Mouse (Mus musculus) common myeloid progenitor, adult 5-6 weeks (primary cell): Measurements from ENCODE around the gene Epb41. TPM values are rescaled to one million over a fixed set of nuclear protein-coding genes. Genes with fewer than 3 reads are reported as not detected.

Experiments
- ATAC-seq: replicated peaks from 2 replicates; pipeline ENCODE4 v1.8.0; 2016; ENCODE audit warnings: low read depth, mild to moderate bottlenecking, moderate TSS enrichment, inconsistent platforms; ENCODE audit not compliant: poor library complexity, severe bottlenecking
- total RNA-seq: library from RNA; stranded (forward); fragments of 200-1000, 187-1606 nt; gene quantifications from 2 replicates; pipeline ENCODE4 v1.2.3, GENCODE M21; 2017

The Epb41 gene
- total RNA-seq, 1 experiment from 2014 or later = 89.1 TPM

- ATAC-seq = peak; percentile 97
Observed at GRCm38 (mm10) chr4:132048995-132049404, 26.1 kb downstream of the Epb41 start.

GRCm38 (mm10) chr4:132048011-132048991 is 26.8 kb downstream of the Epb41 start:
- ATAC-seq = no peak

GRCm38 (mm10) chr4:132043726-132044125 is 31.4 kb downstream of the Epb41 start:
- ATAC-seq = no peak

GRCm38 (mm10) chr4:132041471-132042332 is 33.4 kb downstream of the Epb41 start:
- ATAC-seq = no peak

DNA sequence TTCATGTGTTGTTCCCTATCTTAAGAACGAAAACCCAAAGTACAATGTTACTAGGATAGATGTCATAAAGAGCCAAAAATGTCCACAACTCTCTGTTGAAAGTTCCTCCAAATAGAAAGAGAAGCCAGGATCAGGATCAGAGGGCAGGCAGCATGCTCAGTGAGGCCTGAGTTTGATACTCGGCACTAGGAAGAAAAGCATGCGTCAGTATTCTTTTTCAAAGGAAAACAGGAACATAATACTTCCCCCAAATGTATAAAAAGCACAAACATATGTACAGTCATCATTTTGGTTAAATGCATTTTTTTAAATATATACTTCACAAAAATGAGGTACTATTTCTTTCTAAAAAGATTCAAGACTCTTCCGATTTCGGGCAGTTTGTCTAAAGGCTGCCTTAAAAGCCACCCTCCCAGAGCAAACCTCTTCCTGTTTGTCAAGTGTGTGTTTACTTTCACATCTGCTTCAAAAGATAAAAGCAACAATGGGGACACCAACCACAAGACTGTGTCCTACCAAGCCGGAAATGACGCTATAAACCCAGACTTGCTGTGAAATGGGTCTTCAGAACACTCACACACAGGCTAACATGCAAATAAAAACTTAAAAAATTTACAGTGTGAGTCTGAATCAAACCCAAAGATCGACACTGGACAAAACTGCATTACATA is 35.0 kb downstream of the Epb41 start:
- peak; percentile 90 for ATAC-seq

- ATAC-seq = no peak
Observed at GRCm38 (mm10) chr4:132039521-132039920, 35.6 kb downstream of the Epb41 start.

DNA sequence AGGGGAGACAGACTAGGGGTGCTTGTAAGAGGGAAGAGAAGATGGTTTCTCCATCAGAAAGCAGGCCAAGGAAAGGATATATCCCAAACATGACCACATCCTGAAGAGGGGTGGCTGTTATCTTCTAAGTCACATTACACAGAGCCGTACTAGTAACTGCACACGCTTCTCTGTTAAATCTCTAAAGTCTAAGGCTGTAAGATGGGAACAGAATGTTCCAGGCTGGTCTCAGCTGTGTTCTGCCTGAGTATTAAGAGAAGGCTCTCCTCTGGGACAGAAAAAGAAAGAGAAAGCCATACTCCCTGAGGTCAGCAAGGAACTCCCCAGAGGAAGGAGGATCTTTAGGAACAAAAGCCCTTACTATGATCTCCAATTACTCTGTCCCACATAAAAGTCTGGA is 36.3 kb downstream of the Epb41 start:
- ATAC-seq = peak; percentile 24

GRCm38 (mm10) chr4:132037991-132038390 is 37.1 kb downstream of the Epb41 start:
- ATAC-seq = no peak

DNA sequence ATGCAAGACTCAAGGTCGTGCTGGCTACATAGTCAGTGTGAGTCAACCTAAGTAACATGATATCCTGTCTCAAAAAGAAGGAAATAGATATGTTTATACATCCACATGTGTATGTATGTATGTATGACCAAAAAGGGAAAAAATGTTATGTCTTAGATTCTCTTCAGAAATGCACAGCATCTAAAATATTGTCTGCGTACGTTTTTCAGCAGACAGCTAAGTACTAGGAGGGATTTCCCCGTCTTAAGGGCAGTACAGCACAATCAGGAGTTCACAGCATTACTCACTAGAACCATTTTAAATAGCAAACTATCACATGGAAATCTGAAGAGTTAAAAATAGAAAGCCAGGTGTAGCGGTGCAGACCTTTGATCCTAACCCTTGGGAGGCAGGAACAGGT is 38.0 kb downstream of the Epb41 start:
- no peak for ATAC-seq

- ATAC-seq = no peak
Observed at GRCm38 (mm10) chr4:132034242-132034641, 40.9 kb downstream of the Epb41 start.

DNA sequence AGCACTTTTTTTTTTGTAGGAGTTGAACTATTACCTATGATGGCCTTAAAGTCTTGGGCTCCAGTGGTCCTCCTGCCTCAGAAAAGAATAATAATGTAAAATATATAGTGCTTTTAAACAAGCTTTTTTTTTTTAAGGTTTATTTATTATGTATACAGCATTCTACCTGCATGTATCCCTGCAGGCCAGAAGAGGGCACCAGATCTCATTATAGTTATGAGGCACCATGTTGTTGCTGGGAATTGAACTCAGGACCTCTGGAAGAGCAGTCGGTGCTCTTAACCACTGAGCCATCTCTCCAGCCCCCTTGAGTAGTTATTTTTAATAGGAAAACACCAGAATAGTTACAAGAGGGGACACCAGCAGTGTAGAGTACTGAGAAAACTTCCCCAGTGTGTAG is 41.9 kb downstream of the Epb41 start:
- no peak for ATAC-seq

GRCm38 (mm10) chr4:132029851-132030741 is 45.0 kb downstream of the Epb41 start:
- peak; percentile 45; the same call in 1 of the 2 replicates for ATAC-seq

DNA sequence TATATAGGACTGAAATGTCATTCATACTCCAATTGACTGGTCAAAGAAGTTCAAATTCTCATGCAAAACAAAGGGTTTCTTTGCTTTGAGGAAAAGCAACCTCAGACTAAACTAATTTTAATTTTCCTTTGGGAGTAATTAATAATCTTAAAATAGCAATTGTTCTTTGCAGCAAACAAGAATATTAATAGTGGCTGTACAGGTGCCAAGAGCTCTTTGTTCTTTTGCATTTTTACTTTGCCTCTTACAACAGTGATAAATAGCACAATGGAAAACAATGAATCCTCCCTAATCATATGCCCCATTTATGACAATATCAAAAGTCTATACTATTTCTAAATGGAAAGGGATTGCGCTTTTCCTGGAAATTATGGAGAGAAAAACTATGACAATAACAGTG is 47.3 kb downstream of the Epb41 start:
- no peak for ATAC-seq

GRCm38 (mm10) chr4:132027167-132027566 is 48.0 kb downstream of the Epb41 start:
- no peak for ATAC-seq

DNA sequence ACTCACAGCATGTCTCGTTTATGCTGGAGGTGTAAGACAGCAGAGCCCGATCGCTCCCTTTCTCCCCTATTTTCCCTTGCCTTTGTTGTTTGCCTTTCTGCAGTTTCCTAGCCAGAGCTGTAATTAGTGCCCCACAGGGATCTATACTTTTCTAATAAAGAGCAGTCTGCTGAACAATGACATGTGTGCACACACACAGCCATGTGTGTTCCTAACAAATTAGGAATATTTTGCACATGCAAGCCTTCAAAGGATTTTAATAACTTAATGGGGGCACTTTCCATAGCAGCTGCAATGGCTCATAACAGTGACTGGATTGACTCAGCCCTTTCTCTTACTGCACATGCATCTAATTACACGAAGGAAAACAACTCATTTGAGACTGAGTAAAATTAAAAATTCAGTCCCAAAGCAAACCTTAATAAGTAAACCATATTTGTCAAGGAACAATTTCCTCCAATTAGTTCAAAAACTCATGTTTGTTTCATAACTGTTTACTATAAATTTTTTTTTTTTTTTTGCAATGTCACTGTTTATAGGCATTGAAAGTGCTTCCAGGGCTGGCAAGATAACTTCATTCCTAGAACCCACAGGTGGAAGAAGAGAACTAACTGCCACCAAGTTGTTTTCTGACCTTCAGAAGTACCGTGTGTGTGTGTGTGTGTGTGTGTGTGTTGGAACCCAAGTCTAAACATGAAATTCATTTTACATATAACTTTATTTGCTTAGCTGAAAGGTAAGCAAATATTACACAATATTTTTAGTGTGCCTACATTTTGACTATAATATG is 49.2 kb downstream of the Epb41 start:
- ATAC-seq = 0 out of 2 replicates have a peak, but pooled peaks have one; percentile 15

DNA sequence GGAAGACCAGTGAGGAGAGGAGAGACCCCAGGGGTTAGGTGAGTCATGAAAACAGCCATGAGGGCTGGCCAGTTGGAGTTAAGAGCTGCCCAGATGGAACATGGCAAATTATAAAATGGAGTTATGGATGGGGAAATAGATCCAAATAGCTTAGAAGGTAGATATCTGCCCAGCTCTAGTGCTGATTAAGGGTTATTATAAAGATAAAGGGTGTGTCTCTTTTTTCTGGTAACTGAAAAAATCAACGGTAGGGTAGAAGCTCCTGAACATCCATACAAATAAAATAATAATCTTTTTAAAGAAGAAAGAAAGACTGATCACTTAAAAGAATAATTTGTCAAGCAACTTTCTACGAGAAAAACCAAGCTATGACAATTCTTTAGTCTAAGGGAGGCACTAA is 49.9 kb downstream of the Epb41 start:
- no peak for ATAC-seq

DNA sequence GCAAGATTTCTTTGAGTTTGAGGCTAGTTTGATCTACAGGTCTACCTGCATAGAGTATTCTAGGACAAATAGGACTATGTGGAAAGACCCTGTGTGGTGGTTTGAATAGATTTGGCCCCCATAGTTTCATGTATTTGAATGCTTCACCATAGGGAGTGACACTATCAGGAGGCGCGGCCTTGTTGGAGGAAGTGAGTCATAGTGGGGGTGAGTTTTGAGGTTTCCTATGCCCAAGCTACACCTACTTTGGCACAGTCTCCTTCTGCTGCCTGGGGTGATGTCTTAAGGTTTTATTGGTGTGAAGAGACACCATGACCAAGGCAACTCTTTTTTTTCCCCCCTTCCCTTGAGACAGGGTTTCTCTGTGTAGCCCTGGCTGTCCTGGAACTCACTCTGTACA is 51.3 kb downstream of the Epb41 start:
- no peak for ATAC-seq

- ATAC-seq = no peak
Observed at GRCm38 (mm10) chr4:132022639-132023038, 52.5 kb downstream of the Epb41 start.
